7 mouse cellular contexts compared by ENCODE assay signal in the genomic region with DNA sequence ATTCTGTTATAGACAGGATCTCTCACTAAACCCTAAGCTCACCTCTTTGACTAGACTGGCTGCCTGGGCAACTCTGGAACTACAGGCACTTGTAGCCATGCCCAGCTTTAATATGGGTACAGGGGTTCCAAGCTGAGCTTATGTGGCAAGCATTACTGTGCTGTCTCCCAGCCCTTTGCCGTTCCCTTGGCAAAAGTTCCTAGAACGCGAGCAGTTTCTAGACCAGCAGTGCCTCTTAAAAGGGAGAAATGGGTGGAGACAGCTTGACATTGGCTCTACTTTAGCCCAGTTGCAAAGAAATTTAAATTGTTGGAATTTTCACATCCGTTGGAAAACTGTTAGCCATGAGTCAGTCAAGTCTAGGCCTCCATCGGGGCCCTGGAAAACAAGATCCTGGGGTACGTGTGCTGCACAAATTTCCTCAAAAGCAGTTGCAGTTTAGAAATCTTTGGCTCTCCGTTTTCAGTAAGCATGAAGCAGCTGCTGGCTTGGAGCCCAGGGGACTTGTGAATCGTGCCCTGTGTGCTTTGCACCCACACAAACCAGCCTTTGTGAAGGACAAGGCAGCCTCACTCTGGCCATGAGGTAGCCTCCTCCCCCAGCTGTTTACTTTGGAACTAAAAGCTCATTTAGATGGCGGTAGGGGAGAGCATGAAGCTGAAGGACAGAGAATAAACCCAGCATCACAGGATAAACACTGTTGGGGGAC.
DNase-seq lines count a peak whose midpoint lies in the region; ATAC-seq lines count a peak whose summit lies in the region.

No protein-coding gene starts in this region.

- no peak overlapping the region for H3K9ac ChIP-seq in embryonic facial prominence, embryonic 15.5 days
- no peak overlapping the region for H3K9ac ChIP-seq in kidney, embryonic 15.5 days
- 0 out of 2 replicates have a peak overlapping the region, but pooled peaks have one; percentile 27 for H3K9ac ChIP-seq in limb, embryonic 12.5 days (replicated peaks)
- H3K9ac ChIP-seq in neural tube, embryonic 11.5 days (ENCODE audit: low read length): 0 out of 2 replicates have a peak overlapping the region, but pooled peaks have one; percentile 3

- WGBS in embryonic facial prominence, embryonic 15.5 days: 20% methylated on average over 9 of the region's 9 CpGs
- WGBS in heart, embryonic 10.5 days: 52% methylated on average over 9 of the region's 9 CpGs
- WGBS in kidney, embryonic 15.5 days: 34% methylated on average over 9 of the region's 9 CpGs
- 45% methylated on average over 9 of the region's 9 CpGs for WGBS in limb, embryonic 12.5 days
- 47% methylated on average over 9 of the region's 9 CpGs for WGBS in neural tube, embryonic 11.5 days

- no peak overlapping the region for H3K4me3 ChIP-seq in embryonic facial prominence, embryonic 15.5 days (replicated peaks)
- no peak overlapping the region for H3K4me3 ChIP-seq in heart, embryonic 10.5 days
- no peak overlapping the region for H3K4me3 ChIP-seq in kidney, embryonic 15.5 days (replicated peaks)
- no peak overlapping the region for H3K4me3 ChIP-seq in limb, embryonic 12.5 days (replicated peaks)
- no peak overlapping the region for H3K4me3 ChIP-seq in neural tube, embryonic 11.5 days (ENCODE audit: low read depth, low read length)

- H3K36me3 ChIP-seq in embryonic facial prominence, embryonic 15.5 days: no peaks in the 10 kb centered on the region
- no peaks in the 10 kb centered on the region for H3K36me3 ChIP-seq in heart, embryonic 10.5 days
- 0 out of 2 replicates have a peak, but pooled peaks cover 3% of the 10 kb centered on the region for H3K36me3 ChIP-seq in kidney, embryonic 15.5 days
- peaks cover 11% of the 10 kb centered on the region for H3K36me3 ChIP-seq in limb, embryonic 12.5 days
- no peaks in the 10 kb centered on the region for H3K36me3 ChIP-seq in neural tube, embryonic 11.5 days (ENCODE audit: control insufficient read depth, insufficient read depth, low read length)

- peak overlapping the region; percentile 86 for H3K27ac ChIP-seq in embryonic facial prominence, embryonic 15.5 days (replicated peaks)
- peak overlapping the region; percentile 67; the same call in 1 of the 2 replicates for H3K27ac ChIP-seq in heart, embryonic 10.5 days
- H3K27ac ChIP-seq in kidney, embryonic 15.5 days: peak overlapping the region; percentile 91
- H3K27ac ChIP-seq in limb, embryonic 12.5 days: peak overlapping the region; percentile 94
- H3K27ac ChIP-seq in neural tube, embryonic 11.5 days (ENCODE audit: low read depth, low read length): peak overlapping the region; percentile 83

- peak overlapping the region; percentile 12; the same call in 1 of the 2 replicates for H3K4me2 ChIP-seq in embryonic facial prominence, embryonic 15.5 days (replicated peaks)
- H3K4me2 ChIP-seq in kidney, embryonic 15.5 days: peak overlapping the region; percentile 41; the same call in 1 of the 2 replicates
- peak overlapping the region; percentile 28 for H3K4me2 ChIP-seq in limb, embryonic 12.5 days
- no peak overlapping the region for H3K4me2 ChIP-seq in neural tube, embryonic 11.5 days (ENCODE audit: low read depth)

- peak; percentile 49 for DNase-seq in cerebellum, adult 11-12 months
- DNase-seq in heart, embryonic 10.5 days (ENCODE audit: low spot score): no peak
- peak; percentile 67 for DNase-seq in neural tube, embryonic 11.5 days (ENCODE audit: low spot score)
- no peak for DNase-seq in thymus, postnatal 14 days

- H3K27me3 ChIP-seq in embryonic facial prominence, embryonic 15.5 days: no peaks in the 10 kb centered on the region
- 0 out of 2 replicates have a peak, but pooled peaks cover 4% of the 10 kb centered on the region for H3K27me3 ChIP-seq in heart, embryonic 10.5 days (ENCODE audit: insufficient read depth, poor library complexity, severe bottlenecking)
- no peaks in the 10 kb centered on the region for H3K27me3 ChIP-seq in kidney, embryonic 15.5 days
- H3K27me3 ChIP-seq in limb, embryonic 12.5 days: peaks cover 5% of the 10 kb centered on the region; the same call in 1 of the 2 replicates
- no peaks in the 10 kb centered on the region for H3K27me3 ChIP-seq in neural tube, embryonic 11.5 days (ENCODE audit: control insufficient read depth, insufficient read depth, low read length)

- H3K4me1 ChIP-seq in embryonic facial prominence, embryonic 15.5 days: peaks cover 40% of the 10 kb centered on the region
- peaks cover 20% of the 10 kb centered on the region; the same call in 1 of the 2 replicates for H3K4me1 ChIP-seq in heart, embryonic 10.5 days
- H3K4me1 ChIP-seq in kidney, embryonic 15.5 days: peaks cover 44% of the 10 kb centered on the region
- peaks cover 98% of the 10 kb centered on the region for H3K4me1 ChIP-seq in limb, embryonic 12.5 days (replicated peaks)
- H3K4me1 ChIP-seq in neural tube, embryonic 11.5 days (ENCODE audit: control insufficient read depth, insufficient read depth, low read length): peaks cover 32% of the 10 kb centered on the region

- H3K9me3 ChIP-seq in embryonic facial prominence, embryonic 15.5 days (replicated peaks): no peaks in the 10 kb centered on the region
- no peaks in the 10 kb centered on the region for H3K9me3 ChIP-seq in heart, embryonic 10.5 days
- no peaks in the 10 kb centered on the region for H3K9me3 ChIP-seq in kidney, embryonic 15.5 days (replicated peaks)
- H3K9me3 ChIP-seq in limb, embryonic 12.5 days: no peaks in the 10 kb centered on the region
- no peaks in the 10 kb centered on the region for H3K9me3 ChIP-seq in neural tube, embryonic 11.5 days (ENCODE audit: control insufficient read depth, low read length)

- peak; percentile 74 for ATAC-seq in embryonic facial prominence, embryonic 15.5 days (ENCODE audit: insufficient number of reproducible peaks, low FRiP score, low TSS enrichment, low read depth)
- peak; percentile 82 for ATAC-seq in kidney, embryonic 15.5 days (replicated peaks; ENCODE audit: low FRiP score)
- peak; percentile 64; the same call in 1 of the 2 replicates for ATAC-seq in limb, embryonic 12.5 days (ENCODE audit: insufficient number of reproducible peaks, insufficient read depth, low FRiP score, low TSS enrichment, low read depth)
- ATAC-seq in neural tube, embryonic 11.5 days (ENCODE audit: insufficient read depth, low FRiP score, low TSS enrichment): peak; percentile 74

Comparison
In these comparisons a context has a peak if more than half of its experiments do, and no peak if none do; other contexts are left out.
1. DNase-seq: peak in cerebellum, adult 11-12 months (single experiment) and neural tube, embryonic 11.5 days (single experiment); none in heart, embryonic 10.5 days (single experiment) and thymus, postnatal 14 days (single experiment).
2. H3K9ac ChIP-seq: peak in limb, embryonic 12.5 days (single experiment) and neural tube, embryonic 11.5 days (single experiment); none in embryonic facial prominence, embryonic 15.5 days (single experiment) and kidney, embryonic 15.5 days (single experiment).
3. Peak in every context shown above with its lines, with median percentiles within 50 percentile points of each other: ATAC-seq and H3K27ac ChIP-seq.